Mouse (Mus musculus) heart, postnatal 0 days (tissue): Measurements from ENCODE around the gene Cyp17a1.
A peak's percentile ranks its signal among the peaks of the same experiment; 100 is the strongest.

Source experiments
- CTCF ChIP-seq: IDR thresholded peaks from 2 replicates; pipeline ENCODE4 v1.5.1; 2016; ENCODE audit warnings: antibody characterized with exemption, control low read depth, low read depth
- EP300 ChIP-seq: IDR thresholded peaks from 2 replicates; pipeline ENCODE4 v1.6.1; 2016; ENCODE audit warnings: antibody characterized with exemption, low read depth

- TF ChIP-seq CTCF (peak; percentile 40), EP300 (no peak)
Measured at GRCm38 (mm10) chr19:46657339-46658020, 15.5 kb downstream of the Cyp17a1 start.
